11 mouse cellular contexts compared by ENCODE assay signal in genomic region chr11:26586367-26587183, GRCm38 (mm10). TPM values are rescaled to one million over a fixed set of nuclear protein-coding genes. Genes with fewer than 3 reads are reported as not detected.
DNase-seq lines count a peak whose midpoint lies in the region; ATAC-seq and TF ChIP-seq lines count a peak whose summit lies in the region.
"Had no signal": no experiment of that assay in that cellular context is flagged by ENCODE, and none has a peak within 500 bp of the region (broad histone marks: within the 10 kb centered on the region; RNA-seq: fewer than 3 reads in every experiment).

No protein-coding gene starts in this region.

- no peak overlapping the region for H3K4me3 ChIP-seq in forebrain, embryonic 14.5 days (ENCODE audit: low read depth, low read length)
- no peak overlapping the region for H3K4me3 ChIP-seq in forebrain, embryonic 11.5 days (ENCODE audit: low read depth, low read length)
- no peak overlapping the region for H3K4me3 ChIP-seq in layer of hippocampus, adult 2 months
- no peak overlapping the region for H3K4me3 ChIP-seq in stomach, embryonic 14.5 days (ENCODE audit: low read depth, low read length)

- H3K9ac ChIP-seq in forebrain, embryonic 14.5 days (ENCODE audit: low read length) = no peak overlapping the region
- no peak overlapping the region for H3K9ac ChIP-seq in forebrain, embryonic 11.5 days (ENCODE audit: low read length)
- no peak overlapping the region for H3K9ac ChIP-seq in stomach, embryonic 14.5 days (replicated peaks; ENCODE audit: low read depth, low read length)

- no peaks in the 10 kb centered on the region for H3K36me3 ChIP-seq in forebrain, embryonic 14.5 days (ENCODE audit: control insufficient read depth, insufficient read depth, low read length)
- no peaks in the 10 kb centered on the region for H3K36me3 ChIP-seq in forebrain, embryonic 11.5 days (ENCODE audit: control insufficient read depth, insufficient read depth, low read length)
- H3K36me3 ChIP-seq in stomach, embryonic 14.5 days (ENCODE audit: control insufficient read depth, insufficient read depth, low read length) = no peaks in the 10 kb centered on the region; the same call in none of the 2 replicates

- no peaks in the 10 kb centered on the region for H3K9me3 ChIP-seq in forebrain, embryonic 14.5 days (replicated peaks; ENCODE audit: control insufficient read depth, low read length)
- H3K9me3 ChIP-seq in forebrain, embryonic 11.5 days (ENCODE audit: control insufficient read depth, low read length) = no peaks in the 10 kb centered on the region
- no peaks in the 10 kb centered on the region for H3K9me3 ChIP-seq in stomach, embryonic 14.5 days (ENCODE audit: control insufficient read depth, low read depth, low read length)

- no peaks in the 10 kb centered on the region for H3K27me3 ChIP-seq in forebrain, embryonic 14.5 days (replicated peaks; ENCODE audit: control insufficient read depth, insufficient read depth, low read length)
- no peaks in the 10 kb centered on the region for H3K27me3 ChIP-seq in forebrain, embryonic 11.5 days (ENCODE audit: control insufficient read depth, insufficient read depth, low read length)
- H3K27me3 ChIP-seq in stomach, embryonic 14.5 days (ENCODE audit: control insufficient read depth, insufficient read depth, low read length) = no peaks in the 10 kb centered on the region

- peak; percentile 85 for ATAC-seq in forebrain, embryonic 14.5 days
- ATAC-seq in forebrain, embryonic 11.5 days (replicated peaks; ENCODE audit: low FRiP score) = no peak
- no peak for ATAC-seq in stomach, embryonic 14.5 days (ENCODE audit: insufficient number of reproducible peaks, insufficient read depth, low FRiP score, low read depth)

- WGBS in forebrain, embryonic 14.5 days = 68% methylated on average over 6 of the region's 6 CpGs
- WGBS in forebrain, embryonic 11.5 days = 81% methylated on average over 6 of the region's 6 CpGs
- 41% methylated on average over 6 of the region's 6 CpGs for WGBS in stomach, embryonic 14.5 days

- H3K4me1 ChIP-seq in forebrain, embryonic 14.5 days (ENCODE audit: control insufficient read depth, insufficient read depth, low read length) = no peaks in the 10 kb centered on the region; the same call in 1 of the 2 replicates
- no peaks in the 10 kb centered on the region for H3K4me1 ChIP-seq in forebrain, embryonic 11.5 days (replicated peaks; ENCODE audit: control insufficient read depth, insufficient read depth, low read length)
- H3K4me1 ChIP-seq in stomach, embryonic 14.5 days (ENCODE audit: control insufficient read depth, insufficient read depth, low read length) = peaks cover 6% of the 10 kb centered on the region; the same call in 1 of the 2 replicates

- peak overlapping the region; percentile 62 for H3K27ac ChIP-seq in forebrain, embryonic 14.5 days (ENCODE audit: low read depth, low read length)
- no peak overlapping the region for H3K27ac ChIP-seq in forebrain, embryonic 11.5 days (ENCODE audit: low read depth, low read length)
- H3K27ac ChIP-seq in layer of hippocampus, adult 2 months = 0 out of 2 replicates have a peak overlapping the region, but pooled peaks have one; percentile 0
- H3K27ac ChIP-seq in stomach, embryonic 14.5 days (ENCODE audit: low read length) = peak overlapping the region; percentile 27; the same call in 1 of the 2 replicates
- H3K27ac ChIP-seq: kidney, postnatal 0 days had no signal

- H3K4me2 ChIP-seq in forebrain, embryonic 14.5 days (ENCODE audit: low read length) = no peak overlapping the region
- H3K4me2 ChIP-seq in forebrain, embryonic 11.5 days (ENCODE audit: low read depth, low read length, severe bottlenecking) = no peak overlapping the region
- 0 out of 2 replicates have a peak overlapping the region, but pooled peaks have one; percentile 12 for H3K4me2 ChIP-seq in stomach, embryonic 14.5 days (replicated peaks; ENCODE audit: low read depth, low read length)

- no peak for TF ChIP-seq CTCF in layer of hippocampus, adult 2 months (conservative IDR thresholded peaks at IDR 0.05)

- DNase-seq in forebrain, embryonic 14.5 days (ENCODE audit: low spot score) = peak; percentile 80
- no peak for DNase-seq in forebrain, embryonic 11.5 days (ENCODE audit: low spot score)
- DNase-seq in right cerebral cortex, postnatal 4 days = peak; percentile 8
- DNase-seq in right cerebral cortex, postnatal 10 days (ENCODE audit: low spot score in 2 of 2) = no peak
- peak; percentile 30 to 57 for DNase-seq in layer of hippocampus, adult 2 months (ENCODE audit: low spot score in 2 of 2)
- DNase-seq in left cerebral cortex, postnatal 10 days (ENCODE audit: extremely low spot score in 1 of 2, low spot score in 2 of 2) = no peak
- no peak for DNase-seq in urinary bladder, postnatal 14 days (ENCODE audit: low spot score)
- DNase-seq: adrenal gland, postnatal 10 days had no signal

- intact Hi-C loops in left cerebral cortex, postnatal 10 days (cut with DNase I) = no loop called here

RNA-seq across cellular contexts. Expression of gene Gm6899, which starts 6.5 kb away (rescaled TPM):
- not detected in 2 replicates for polyA plus RNA-seq in forebrain, embryonic 14.5 days (2014; fragmentation: Nextera tagmentation; extraction: Ambion mirVana)
- not detected in 2 replicates for polyA plus RNA-seq in forebrain, embryonic 11.5 days (2014; fragmentation: Nextera tagmentation; extraction: Ambion mirVana)
- total RNA-seq in layer of hippocampus, adult 2 months (2021) = not detected
- polyA plus RNA-seq in stomach, embryonic 14.5 days (2014; fragmentation: Nextera tagmentation; extraction: Ambion mirVana) = not detected in 2 replicates
- not detected for total RNA-seq in left cerebral cortex, postnatal 10 days (2021)
- total RNA-seq: adrenal gland, postnatal 10 days had no signal
- polyA plus RNA-seq: C2C12 had no signal

RNA-seq across cellular contexts. Expression of gene Vrk2, which starts 7.2 kb away (rescaled TPM):
- polyA plus RNA-seq in forebrain, embryonic 14.5 days (2014; fragmentation: Nextera tagmentation; extraction: Ambion mirVana) = 8.6 and 10.2 TPM in 2 replicates
- polyA plus RNA-seq in forebrain, embryonic 11.5 days (2014; fragmentation: Nextera tagmentation; extraction: Ambion mirVana) = 20.8 and 23.6 TPM in 2 replicates
- 1 to 10 TPM; 3.5 to 4.9 TPM for total RNA-seq in layer of hippocampus, adult 2 months (2021)
- 29.5 and 30.4 TPM in 2 replicates for polyA plus RNA-seq in stomach, embryonic 14.5 days (2014; fragmentation: Nextera tagmentation; extraction: Ambion mirVana)
- 1 to 10 TPM; 2.1 to 2.2 TPM for total RNA-seq in left cerebral cortex, postnatal 10 days (2021)

Comparison
In these comparisons a context has a peak if more than half of its experiments do, and no peak if none do; other contexts are left out.
1. DNase-seq: peak in forebrain, embryonic 14.5 days (single experiment), right cerebral cortex, postnatal 4 days (single experiment) and layer of hippocampus, adult 2 months (2 of 2); none in forebrain, embryonic 11.5 days (single experiment), right cerebral cortex, postnatal 10 days (0 of 2), left cerebral cortex, postnatal 10 days (0 of 2) and urinary bladder, postnatal 14 days (single experiment).